Mouse (Mus musculus): ENCODE results near the gene Spon1. TPM values are rescaled to one million over a fixed set of nuclear protein-coding genes. Genes with fewer than 3 reads are reported as not detected.

The Spon1 gene
- polyA plus RNA-seq, 1 experiment from 2014 or later: 30.5 TPM

GRCm38 (mm10) chr7:114086021-114086710 lies 320.4 kb downstream of the Spon1 start:
- Histone ChIP-seq H3K36me3 (ENCODE audit: control insufficient read depth, insufficient read depth, low read length) (no peaks in the 10 kb centered on the region), H3K4me2 (ENCODE audit: low read depth, low read length) (no peak overlapping the region), H3K27me3 (replicated peaks; ENCODE audit: control insufficient read depth, insufficient read depth, low read length) (no peaks in the 10 kb centered on the region), H3K4me1 (ENCODE audit: control insufficient read depth, insufficient read depth, low read length) (peaks cover 15% of the 10 kb centered on the region), H3K4me3 (ENCODE audit: low read depth, low read length) (no peak overlapping the region), H3K27ac (replicated peaks; ENCODE audit: low read depth, low read length) (no peak overlapping the region), H3K9ac (ENCODE audit: low read depth, low read length) (no peak overlapping the region), H3K9me3 (ENCODE audit: control insufficient read depth, low read length) (no peaks in the 10 kb centered on the region)
- ATAC-seq (ENCODE audit: low read depth) (no peak), DNase-seq (ENCODE audit: low spot score) (no peak)
- WGBS: 68% methylated on average over 6 of the region's 6 CpGs

- H3K4me3 ChIP-seq (ENCODE audit: low read depth, low read length): no peak overlapping the region
- no peak overlapping the region for H3K27ac ChIP-seq (replicated peaks; ENCODE audit: low read depth, low read length)
- DNase-seq (ENCODE audit: low spot score) (no peak), ATAC-seq (ENCODE audit: low read depth) (no peak)
- H3K4me1 ChIP-seq (ENCODE audit: control insufficient read depth, insufficient read depth, low read length): peaks cover 8% of the 10 kb centered on the region; the same call in 1 of the 2 replicates
- H3K27me3 ChIP-seq (replicated peaks; ENCODE audit: control insufficient read depth, insufficient read depth, low read length): no peaks in the 10 kb centered on the region
- no peaks in the 10 kb centered on the region for H3K9me3 ChIP-seq (ENCODE audit: control insufficient read depth, low read length)
- H3K4me2 ChIP-seq (ENCODE audit: low read depth, low read length): no peak overlapping the region
- H3K36me3 ChIP-seq (ENCODE audit: control insufficient read depth, insufficient read depth, low read length): no peaks in the 10 kb centered on the region
- no peak overlapping the region for H3K9ac ChIP-seq (ENCODE audit: low read depth, low read length)
- 54% methylated on average over 6 of the region's 6 CpGs for WGBS
Observed at GRCm38 (mm10) chr7:114087341-114087740, 321.5 kb downstream of the Spon1 start.

- Histone ChIP-seq H3K4me2 (ENCODE audit: low read depth, low read length) (peak overlapping the region; percentile 10; the same call in 1 of the 2 replicates), H3K27ac (replicated peaks; ENCODE audit: low read depth, low read length) (no peak overlapping the region)
- ATAC-seq (ENCODE audit: low read depth): no peak
Observed at GRCm38 (mm10) chr7:114087986-114088385, 322.2 kb downstream of the Spon1 start.

GRCm38 (mm10) chr7:114088918-114089317 lies 323.1 kb downstream of the Spon1 start:
- 73% methylated on average over 5 of the region's 5 CpGs for WGBS
- H3K36me3 ChIP-seq (ENCODE audit: control insufficient read depth, insufficient read depth, low read length): no peaks in the 10 kb centered on the region
- peaks cover 8% of the 10 kb centered on the region; the same call in 1 of the 2 replicates for H3K4me1 ChIP-seq (ENCODE audit: control insufficient read depth, insufficient read depth, low read length)
- no peak overlapping the region for H3K4me2 ChIP-seq (ENCODE audit: low read depth, low read length)
- no peak overlapping the region for H3K4me3 ChIP-seq (ENCODE audit: low read depth, low read length)
- H3K9ac ChIP-seq (ENCODE audit: low read depth, low read length): no peak overlapping the region
- DNase-seq (ENCODE audit: low spot score): no peak
- no peaks in the 10 kb centered on the region for H3K9me3 ChIP-seq (ENCODE audit: control insufficient read depth, low read length)
- H3K27me3 ChIP-seq (replicated peaks; ENCODE audit: control insufficient read depth, insufficient read depth, low read length): no peaks in the 10 kb centered on the region
- ATAC-seq (ENCODE audit: low read depth): no peak
- H3K27ac ChIP-seq (replicated peaks; ENCODE audit: low read depth, low read length): no peak overlapping the region

More at GRCm38 (mm10) chr7:114087986-114088385, 322.2 kb downstream of the Spon1 start:
- Histone ChIP-seq H3K27me3 (replicated peaks; ENCODE audit: control insufficient read depth, insufficient read depth, low read length) (no peaks in the 10 kb centered on the region), H3K9ac (ENCODE audit: low read depth, low read length) (no peak overlapping the region), H3K4me1 (ENCODE audit: control insufficient read depth, insufficient read depth, low read length) (peaks cover 8% of the 10 kb centered on the region; the same call in 1 of the 2 replicates), H3K36me3 (ENCODE audit: control insufficient read depth, insufficient read depth, low read length) (no peaks in the 10 kb centered on the region), H3K4me3 (ENCODE audit: low read depth, low read length) (no peak overlapping the region), H3K9me3 (ENCODE audit: control insufficient read depth, low read length) (no peaks in the 10 kb centered on the region)
- 25% methylated on average over 11 of the region's 11 CpGs for WGBS
- DNase-seq (ENCODE audit: low spot score): peak; percentile 55

- Histone ChIP-seq H3K36me3 (ENCODE audit: control insufficient read depth, insufficient read depth, low read length) (no peaks in the 10 kb centered on the region), H3K27me3 (replicated peaks; ENCODE audit: control insufficient read depth, insufficient read depth, low read length) (no peaks in the 10 kb centered on the region)
- WGBS: 83% methylated on average over 3 of the region's 3 CpGs
Observed at GRCm38 (mm10) chr7:114090231-114090630, 324.4 kb downstream of the Spon1 start.

GRCm38 (mm10) chr7:114090892-114091545 lies 325.2 kb downstream of the Spon1 start:
- Histone ChIP-seq H3K9me3 (ENCODE audit: control insufficient read depth, low read length) (no peaks in the 10 kb centered on the region), H3K4me3 (ENCODE audit: low read depth, low read length) (no peak overlapping the region), H3K27ac (replicated peaks; ENCODE audit: low read depth, low read length) (no peak overlapping the region), H3K36me3 (ENCODE audit: control insufficient read depth, insufficient read depth, low read length) (no peaks in the 10 kb centered on the region), H3K4me2 (ENCODE audit: low read depth, low read length) (no peak overlapping the region), H3K27me3 (replicated peaks; ENCODE audit: control insufficient read depth, insufficient read depth, low read length) (no peaks in the 10 kb centered on the region), H3K4me1 (ENCODE audit: control insufficient read depth, insufficient read depth, low read length) (peaks cover 8% of the 10 kb centered on the region; the same call in 1 of the 2 replicates), H3K9ac (ENCODE audit: low read depth, low read length) (no peak overlapping the region)
- DNase-seq (ENCODE audit: low spot score) (no peak), ATAC-seq (ENCODE audit: low read depth) (no peak)
- WGBS: 60% methylated on average over 10 of the region's 10 CpGs

More at GRCm38 (mm10) chr7:114090231-114090630, 324.4 kb downstream of the Spon1 start:
- Histone ChIP-seq H3K4me2 (ENCODE audit: low read depth, low read length) (no peak overlapping the region), H3K4me1 (ENCODE audit: control insufficient read depth, insufficient read depth, low read length) (peaks cover 8% of the 10 kb centered on the region; the same call in 1 of the 2 replicates), H3K9me3 (ENCODE audit: control insufficient read depth, low read length) (no peaks in the 10 kb centered on the region), H3K27ac (replicated peaks; ENCODE audit: low read depth, low read length) (no peak overlapping the region), H3K4me3 (ENCODE audit: low read depth, low read length) (no peak overlapping the region), H3K9ac (ENCODE audit: low read depth, low read length) (no peak overlapping the region)
- ATAC-seq (ENCODE audit: low read depth) (no peak), DNase-seq (ENCODE audit: low spot score) (no peak)
